Mouse (Mus musculus): Measurements from ENCODE around the gene Cutc. TPM values are rescaled to one million over a fixed set of nuclear protein-coding genes. Genes with fewer than 3 reads are reported as not detected.

Gene Cutc
- total RNA-seq, 4 experiments from 2014 or later: 13.9 to 15.8 (median 14.6) TPM

DNA sequence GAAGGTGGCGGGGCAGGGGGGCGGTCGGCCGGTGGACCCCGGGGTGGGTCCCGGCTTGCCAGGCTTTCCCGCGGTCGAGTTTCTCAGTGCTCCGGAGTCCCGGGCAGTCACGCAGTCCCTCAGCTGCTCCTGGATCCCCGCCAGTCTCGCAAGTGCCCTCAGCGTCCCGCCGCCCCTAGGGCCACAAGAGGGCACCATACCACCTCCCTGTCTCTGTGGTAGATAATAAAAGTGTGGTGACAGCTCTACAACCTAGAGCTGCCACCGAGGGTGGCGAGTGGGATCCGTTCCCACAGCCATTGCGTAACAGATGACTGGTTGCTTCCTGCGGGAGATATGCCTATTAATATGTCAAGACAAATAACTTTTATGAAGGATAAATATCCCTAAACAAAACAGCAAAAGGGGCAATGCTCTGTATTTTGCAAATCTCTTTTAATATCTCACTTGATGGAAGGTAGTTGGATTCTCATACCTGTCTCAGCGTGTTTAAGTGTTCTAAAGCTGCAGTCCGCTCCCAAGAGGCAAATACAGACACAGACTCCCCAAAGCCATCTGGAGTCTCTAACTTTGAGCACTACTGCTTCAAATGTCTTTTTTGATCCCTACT, 535 bp downstream of the Cutc start:
- DNase-seq (ENCODE audit: low spot score): peak; percentile 88

DNA sequence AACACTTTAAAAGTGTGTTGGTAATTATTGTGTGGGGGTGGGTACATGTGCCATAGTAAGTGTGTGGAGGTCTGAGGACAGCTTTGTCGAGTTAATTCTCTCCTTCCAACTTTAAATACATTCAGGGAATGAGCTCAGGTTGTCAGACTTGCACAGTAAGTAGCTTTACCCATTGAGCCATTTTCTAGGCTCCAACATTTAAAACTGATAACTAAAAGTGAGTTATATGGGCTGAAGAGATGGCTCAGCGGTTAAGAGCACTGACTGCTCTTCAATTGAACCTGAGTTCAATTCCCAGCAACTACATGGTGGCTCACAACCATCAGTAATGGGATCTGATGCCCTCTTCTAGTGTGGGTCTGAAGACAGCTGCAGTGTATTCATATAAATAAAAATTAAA, 1.4 kb downstream of the Cutc start:
- no peak for DNase-seq (ENCODE audit: low spot score)

DNA sequence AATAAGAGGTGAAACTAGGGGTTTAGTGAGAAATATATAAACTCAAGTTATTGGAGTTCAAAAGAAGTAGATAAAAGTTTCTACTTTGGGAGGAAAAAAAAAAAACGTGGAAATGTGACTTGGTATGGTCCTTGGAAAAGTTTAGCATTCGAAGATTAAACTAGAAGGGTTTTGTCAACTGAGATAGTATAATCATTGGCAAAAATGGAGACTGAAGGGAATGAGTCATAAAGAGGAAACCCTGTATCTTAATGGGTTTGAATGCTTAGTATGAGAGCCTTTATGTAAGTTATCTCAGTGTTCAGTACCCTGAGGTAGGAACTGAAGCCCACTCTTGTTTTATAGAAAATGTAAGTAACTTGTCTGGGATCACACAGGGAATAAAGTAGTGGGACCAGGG, 2.1 kb downstream of the Cutc start:
- DNase-seq (ENCODE audit: low spot score): no peak

DNA sequence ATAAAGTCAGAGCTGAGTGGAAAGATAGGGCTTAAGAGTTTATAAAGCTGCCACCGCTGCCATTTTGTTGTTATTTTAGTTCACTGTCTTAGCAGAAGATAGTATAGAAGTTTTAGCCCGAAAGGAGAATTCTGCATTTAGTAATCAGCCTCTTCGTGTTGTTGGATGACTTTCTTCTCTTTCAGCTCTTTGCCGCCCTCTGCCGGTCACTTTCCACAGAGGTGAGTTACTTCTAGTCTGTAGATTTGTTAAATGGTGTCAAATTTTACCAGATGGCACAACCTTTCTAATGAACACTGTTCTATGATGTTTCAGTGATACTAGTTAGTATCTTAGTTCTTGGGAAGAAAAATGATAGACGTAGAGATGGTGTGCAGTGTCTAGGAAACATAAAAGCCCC, 7.7 kb downstream of the Cutc start:
- peak; percentile 57 for DNase-seq (ENCODE audit: low spot score)

DNA sequence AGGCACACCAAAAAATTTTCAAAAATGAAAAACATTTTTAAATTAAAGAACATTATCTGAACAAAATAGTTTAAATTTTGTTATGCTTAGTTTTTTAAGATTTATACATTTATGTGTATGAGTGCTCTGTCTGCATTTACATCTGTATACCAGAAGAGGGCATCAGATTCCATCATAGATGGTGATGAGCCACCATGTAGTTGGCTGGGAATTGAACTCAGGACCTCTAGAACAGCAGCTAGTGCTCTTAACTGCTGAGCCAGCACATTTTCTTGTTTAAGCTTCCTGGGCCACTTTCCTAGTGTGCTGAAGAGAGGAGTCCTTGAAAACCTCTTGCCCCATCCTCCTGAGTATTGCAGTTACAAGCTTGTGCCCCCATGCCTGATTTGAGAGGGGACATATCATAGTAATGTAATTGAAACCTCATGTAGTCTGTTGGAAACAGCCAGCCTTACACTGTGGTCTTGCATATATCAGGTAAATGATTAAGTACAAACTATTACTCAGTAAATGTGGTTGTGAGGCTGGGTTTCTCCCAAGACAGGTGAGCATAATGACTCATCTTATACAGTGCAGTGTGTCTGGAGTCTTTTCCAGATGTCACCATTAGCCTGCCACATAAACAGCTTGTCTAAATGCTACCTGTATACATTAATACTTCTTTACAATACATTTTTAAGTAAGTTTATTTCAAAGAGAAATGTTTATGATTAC, 8.9 kb downstream of the Cutc start:
- no peak for DNase-seq (ENCODE audit: low spot score)

DNA sequence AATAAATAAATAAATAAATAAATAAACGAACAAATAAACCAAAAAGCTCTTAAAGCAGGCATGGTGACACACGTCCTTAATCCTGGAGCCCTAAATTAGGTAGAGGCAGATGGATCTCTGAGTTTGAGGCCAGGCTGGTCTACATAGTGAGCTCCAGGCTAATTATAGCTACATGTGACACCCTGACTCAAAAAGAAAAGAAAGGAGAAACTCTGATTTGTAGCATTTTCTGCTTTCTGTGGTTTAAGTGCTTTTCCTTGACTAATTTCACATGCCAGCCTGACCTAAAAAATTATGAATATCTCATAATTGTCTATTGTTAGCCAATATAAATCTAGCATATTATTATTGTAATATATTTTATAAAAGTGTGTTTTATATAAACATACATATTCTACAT, 9.6 kb downstream of the Cutc start:
- DNase-seq (ENCODE audit: low spot score): no peak

DNA sequence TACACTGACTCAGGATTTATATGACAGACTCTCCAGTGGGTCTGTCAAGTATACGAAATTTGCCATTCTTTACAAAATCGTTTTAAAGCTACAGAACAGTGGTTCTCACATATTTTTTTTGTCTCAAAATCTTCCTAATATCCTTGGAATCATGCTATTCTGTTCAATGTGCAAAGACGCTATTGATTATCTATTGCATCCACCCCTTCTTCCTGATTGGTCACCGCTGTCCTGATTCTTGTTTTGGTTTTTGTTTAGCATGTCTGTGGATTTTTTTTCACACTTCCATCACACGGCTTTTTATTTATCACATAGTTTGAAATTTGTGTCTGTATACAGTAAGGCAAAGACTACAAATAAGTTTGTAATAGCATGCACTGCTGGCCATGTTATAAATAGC, 13.7 kb downstream of the Cutc start:
- DNase-seq (ENCODE audit: low spot score): no peak

DNA sequence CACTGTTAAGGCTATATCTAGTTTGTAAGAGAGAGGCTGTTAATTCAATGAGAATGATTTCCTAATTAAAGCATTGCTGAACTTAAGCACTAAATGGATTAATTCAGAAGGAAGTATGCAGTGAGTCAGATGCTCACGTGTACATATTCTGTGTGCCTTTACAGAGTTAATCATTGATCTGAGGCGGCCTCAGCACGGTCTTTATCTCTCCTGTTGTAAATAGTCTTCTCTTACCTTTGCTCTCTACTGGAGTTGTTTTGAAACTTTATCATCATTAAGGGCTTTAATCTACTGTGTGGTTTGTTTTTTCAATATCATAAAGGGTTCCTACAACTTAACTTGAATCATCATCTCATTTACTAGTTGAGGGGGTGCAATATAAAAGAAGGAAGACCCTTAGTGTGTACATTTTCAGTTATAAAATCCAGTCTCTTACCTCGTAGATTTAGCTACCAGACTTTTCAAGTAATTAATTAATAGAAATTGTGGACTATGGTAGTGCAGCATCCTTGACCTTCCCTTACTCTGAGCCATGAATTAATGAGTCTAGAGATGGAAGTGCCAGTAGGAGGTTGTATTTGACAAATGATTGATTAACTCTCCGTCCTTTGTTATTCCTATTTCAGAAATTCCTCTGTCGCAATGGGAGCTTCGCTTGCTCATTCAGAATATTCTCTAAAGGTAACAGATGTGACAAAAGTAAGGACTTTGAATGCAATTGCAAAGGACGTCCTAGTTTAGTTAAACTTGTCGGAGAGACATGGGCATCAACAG, 14.9 kb downstream of the Cutc start:
- DNase-seq (ENCODE audit: low spot score): no peak

DNA sequence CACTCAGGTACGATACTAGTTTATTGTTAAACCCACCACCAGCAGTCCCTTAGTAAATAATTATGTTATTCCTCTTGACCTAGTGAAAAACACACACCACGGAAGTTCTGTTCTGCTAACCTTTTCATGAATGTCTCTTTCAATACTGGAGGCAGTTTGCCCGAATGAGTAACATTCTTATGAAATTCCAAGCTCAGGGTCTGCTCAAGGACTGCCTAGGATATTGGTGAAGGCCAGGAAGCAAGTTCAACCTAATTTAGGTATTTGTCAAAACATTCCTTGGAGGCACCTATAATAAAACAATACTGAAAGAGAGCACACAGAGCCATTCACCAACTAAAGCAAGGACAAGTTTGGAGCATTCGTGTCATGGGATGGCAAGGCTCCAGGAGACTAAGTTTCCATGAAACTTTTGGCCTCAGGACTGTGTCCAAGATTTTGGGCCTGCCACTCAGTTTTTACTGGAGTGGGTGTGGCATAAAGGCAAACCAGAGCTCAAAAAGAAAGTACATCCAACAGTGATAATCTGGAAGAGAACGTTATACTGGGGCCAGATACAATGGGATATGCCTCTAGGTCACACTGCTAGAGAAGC, 16.7 kb downstream of the Cutc start:
- no peak for DNase-seq (ENCODE audit: low spot score)

DNA sequence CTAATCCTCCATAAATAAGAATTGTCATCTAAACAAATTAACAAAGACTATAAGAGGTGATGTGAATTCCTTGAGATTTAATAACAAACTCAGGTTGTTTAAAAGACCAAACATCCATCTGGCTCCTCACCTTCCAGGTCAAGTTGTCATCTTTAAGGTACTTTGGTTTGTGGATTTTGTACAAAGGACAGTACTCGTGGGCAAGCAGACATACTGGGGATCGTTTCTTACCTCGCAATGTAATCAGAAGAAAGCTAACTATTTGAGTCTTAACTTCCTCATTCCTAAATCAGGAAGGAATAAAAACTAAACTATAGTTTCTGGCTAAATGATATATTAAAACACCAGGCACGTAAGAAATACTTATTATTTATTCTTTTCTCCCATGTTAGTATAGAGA, 17.8 kb downstream of the Cutc start:
- DNase-seq (ENCODE audit: low spot score): no peak

DNA sequence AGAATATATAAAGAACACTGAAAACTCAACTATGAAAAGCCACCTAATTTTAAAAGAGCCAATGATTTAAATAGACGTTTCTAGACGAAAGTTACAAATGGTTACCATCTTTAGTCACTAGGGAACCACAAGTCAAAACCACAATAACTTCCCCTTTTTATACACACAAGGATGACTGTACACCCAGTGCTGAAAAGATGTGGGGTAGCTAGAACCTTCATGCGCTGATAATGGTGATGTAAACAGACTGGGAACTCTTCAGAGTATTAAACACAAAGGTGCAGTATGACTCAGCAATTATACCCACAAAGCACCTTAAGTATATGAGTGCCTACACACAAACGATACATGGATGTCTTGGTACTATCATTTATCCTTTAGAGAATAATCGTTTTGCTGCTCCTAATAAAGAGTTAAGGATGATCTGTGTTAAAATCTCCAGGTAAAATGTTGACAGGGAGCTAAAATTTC, 18.7 kb downstream of the Cutc start:
- DNase-seq (ENCODE audit: low spot score): no peak

DNA sequence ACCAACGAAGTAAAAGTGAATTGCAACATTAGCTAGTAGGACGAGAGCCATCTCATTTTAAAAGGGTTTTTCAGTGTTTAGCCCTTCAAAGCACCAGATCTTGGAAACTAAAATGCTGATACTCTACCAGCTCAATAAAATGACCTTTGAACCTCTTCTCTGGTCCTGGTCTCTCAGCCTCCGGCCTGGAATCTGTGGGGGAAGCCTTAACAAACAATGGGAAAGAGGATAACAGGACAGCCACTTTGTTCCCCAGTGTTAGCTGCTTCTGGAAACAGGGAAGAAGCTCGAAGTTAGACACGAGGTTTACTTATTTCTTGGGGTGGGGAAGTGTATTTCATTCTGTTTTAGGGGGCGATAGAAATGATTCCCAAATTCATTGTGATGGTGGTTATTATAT, 19.5 kb downstream of the Cutc start:
- DNase-seq (ENCODE audit: low spot score): no peak

DNA sequence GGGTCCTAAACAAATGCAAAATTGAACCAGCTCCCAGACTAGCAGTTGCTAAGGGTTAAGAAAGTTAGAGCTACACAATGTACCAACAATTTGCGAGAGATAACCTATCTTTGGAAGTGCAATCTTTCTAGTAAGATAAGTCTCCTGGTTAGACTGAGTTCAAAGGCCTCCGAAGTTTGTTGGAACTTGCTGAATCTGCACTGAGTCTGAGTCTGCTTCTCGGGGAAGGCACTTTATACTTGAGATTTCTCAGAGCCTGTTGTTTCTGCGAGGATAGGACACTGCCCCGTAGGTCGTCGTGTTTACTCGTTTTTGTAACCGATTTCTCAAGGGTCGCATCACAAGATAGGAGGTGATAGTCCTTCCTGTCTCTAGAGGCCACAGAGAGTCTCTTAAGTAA, 22.6 kb downstream of the Cutc start:
- no peak for DNase-seq (ENCODE audit: low spot score)

DNA sequence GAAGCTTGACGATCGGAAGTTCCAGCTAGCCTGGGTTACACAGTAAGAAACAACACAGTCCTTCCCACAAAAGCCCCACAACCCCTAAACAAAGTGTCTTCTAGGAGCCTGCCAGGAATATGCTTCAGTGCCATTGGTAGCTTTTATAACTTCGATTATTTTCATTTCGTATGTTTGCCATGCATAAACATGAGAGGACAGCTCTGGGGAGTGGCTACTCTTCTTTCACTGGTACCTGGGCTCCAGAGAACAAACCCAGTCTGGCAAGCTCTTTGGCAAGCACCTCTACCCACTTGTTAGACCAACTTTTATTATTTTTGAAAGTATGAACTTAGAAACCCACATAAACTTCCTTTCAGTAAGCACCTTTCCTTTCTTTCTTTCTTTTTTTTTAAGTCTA, 23.8 kb downstream of the Cutc start:
- no peak for DNase-seq (ENCODE audit: low spot score)

DNA sequence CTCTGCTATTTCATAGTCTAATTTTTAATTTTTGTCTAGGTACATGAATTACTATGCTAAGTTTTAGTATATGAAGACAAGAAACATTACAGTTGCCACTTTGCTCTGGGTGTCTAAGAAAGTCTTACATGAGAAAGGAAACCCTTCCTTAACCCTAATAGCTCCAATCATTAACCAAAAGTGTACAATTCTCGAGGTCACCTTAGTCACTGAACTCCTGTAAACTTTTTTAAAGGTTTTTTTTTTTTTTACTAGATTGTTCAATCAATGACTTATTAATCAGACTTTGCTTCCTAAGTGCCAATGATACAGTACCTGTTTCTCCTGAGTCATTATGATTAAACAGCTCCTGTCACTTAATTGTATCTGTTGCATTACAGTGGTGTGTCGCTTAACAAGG, 24.5 kb downstream of the Cutc start:
- DNase-seq (ENCODE audit: low spot score): no peak

DNA sequence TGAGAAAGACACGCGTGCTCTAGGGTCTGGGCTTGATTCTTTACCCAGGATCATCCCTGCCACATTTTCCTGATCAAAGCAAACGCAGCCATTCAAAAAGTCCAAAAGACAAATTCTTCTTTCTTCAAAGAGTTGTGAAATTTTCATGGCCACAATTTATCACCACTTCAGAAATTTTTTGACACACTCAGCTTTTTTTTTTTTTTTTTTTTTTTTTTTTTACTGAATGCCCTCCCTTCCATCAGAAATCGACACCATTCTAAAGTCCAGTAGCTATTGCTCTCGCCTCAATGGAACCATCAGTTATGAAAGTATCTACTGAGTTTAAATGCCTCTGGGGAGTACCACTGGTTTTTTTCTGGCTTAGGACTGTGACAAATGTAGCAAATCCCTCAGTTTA, 27.6 kb downstream of the Cutc start:
- no peak for DNase-seq (ENCODE audit: low spot score)

DNA sequence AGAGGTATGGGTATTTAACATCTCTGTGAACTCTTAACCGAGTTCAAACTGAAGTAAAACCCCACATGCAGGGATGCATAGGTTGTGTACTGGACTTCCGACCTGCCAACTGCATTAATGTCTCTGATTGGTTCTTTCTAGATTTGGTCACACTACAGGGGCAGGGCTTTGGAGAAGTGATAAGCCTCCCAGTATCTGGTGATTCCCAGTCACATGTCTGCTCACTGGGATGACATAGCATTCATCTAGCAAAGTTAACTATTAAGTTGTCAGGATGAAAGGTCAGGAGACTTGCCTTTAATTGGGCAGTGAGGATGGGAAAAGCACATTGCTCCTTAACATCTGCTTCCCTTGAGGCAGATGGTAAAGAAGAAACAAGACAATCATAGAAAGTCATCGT, 29.2 kb downstream of the Cutc start, which contains the start of gene Abcc2:
Gene Abcc2, plus strand, starts transcription at position 213 of the 400 bp plus-strand sequence.
- no peak for DNase-seq (ENCODE audit: low spot score)

DNA sequence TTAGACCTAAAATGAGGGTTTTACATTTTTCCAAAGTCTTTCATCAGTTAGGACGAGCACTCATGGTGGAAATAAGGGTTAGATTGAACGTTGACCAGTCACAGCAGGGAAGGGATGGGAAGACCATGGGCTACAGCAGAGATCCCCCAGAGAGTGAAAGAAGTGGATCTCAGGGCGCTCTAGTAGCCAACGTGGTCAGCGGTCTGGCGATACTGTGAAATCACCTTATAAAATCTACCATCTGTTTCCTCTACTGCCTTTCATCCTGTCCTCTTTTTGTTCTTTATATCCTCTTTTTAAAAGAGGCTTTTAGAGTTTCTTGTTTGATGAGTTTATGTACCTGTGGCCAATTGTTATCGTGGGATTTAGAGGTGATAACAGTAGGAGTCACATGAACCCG, 32.0 kb downstream of the Cutc start:
- DNase-seq (ENCODE audit: low spot score): no peak

DNA sequence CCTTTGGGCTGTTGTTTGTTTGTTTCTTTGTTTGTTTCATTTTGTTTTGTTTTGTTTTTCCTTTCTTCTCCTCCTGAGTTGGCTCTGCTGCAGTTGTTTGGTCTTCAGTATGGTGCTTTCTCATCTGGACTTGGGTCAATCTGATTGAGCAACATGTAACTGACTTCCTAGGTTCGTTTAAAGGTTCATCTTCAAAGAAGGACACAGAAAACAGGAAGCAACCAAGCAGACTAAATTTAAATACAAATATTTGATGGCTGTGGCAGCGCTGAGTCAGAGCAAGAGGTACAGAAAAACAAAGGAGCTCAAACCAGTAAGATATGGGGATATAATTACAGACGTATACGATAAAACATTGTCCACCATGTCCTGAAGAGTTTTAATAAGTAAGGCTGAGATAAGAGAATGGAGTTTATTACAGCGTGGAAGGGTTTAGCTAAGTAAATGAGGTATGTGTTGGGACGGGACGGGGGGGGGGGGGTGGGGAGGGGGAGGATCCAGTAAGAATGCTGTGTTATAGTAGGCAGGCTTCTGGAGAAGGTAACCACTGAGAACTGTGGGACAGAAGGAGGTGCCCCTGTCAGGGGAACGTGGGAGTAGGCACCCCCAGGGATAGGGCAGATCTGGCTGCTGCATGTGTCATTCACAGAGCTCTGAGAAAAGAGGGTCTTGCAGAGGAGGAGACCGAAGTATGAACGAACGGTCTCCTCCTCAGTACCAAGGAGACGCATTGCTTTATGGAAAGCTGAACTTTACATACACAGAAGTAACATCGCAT, 33.6 kb downstream of the Cutc start:
- DNase-seq (ENCODE audit: low spot score): no peak

DNA sequence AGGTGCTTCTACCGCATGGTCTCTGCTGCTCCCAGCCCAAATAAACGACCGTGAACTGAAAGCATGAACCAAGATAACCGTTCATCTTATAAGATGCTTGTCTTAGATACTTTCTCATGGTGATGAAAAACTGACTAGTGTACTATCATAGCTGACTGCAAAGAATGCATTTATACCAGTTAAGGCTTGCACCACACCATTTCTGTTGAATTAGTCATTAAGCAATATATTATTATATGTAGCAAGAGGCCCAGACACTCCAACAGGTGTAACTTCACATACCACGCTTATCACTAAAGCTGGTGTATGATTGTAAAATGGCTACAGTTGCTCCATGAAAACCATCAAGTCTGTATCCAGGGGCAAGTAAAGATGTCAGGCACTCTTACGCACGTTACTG, 37.0 kb downstream of the Cutc start:
- DNase-seq (ENCODE audit: low spot score): no peak

DNA sequence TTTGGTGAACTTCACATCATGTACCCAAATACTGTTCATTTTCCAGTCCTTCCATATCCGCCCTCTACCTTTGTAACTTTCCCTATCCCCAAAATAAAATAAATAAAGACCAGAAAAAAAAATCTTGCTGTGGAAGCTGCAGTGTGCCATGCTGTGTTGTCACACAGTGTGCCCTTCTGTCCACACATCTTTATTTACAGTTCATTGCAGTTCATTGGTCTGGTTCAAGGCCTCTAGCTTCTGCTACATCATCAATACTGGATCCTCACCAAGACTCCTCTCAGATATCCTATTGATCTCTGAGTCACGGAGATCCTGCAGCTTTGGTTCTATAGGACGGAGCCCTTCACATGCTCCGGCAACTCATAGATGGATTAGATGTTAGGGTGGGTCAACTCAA, 39.7 kb downstream of the Cutc start:
- DNase-seq (ENCODE audit: low spot score): no peak

DNA sequence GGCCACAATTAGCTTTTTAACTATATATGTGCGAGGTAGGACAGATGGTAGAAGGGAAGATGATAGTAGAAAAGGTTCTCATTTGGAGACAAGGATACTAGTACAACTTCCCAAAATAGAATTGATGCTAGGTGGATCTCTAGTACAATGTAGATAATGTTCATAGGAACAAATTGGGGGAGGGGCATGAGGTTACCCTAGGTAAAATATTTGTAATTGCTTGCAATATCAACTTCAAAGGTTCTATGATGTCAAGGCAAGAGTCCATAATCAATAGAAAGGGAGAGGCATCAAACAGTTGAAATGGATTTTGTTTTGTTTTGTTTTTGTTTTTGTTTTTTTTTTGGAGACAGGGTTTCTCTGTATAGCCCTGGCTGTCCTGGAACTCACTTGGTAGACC, 41.2 kb downstream of the Cutc start:
- no peak for DNase-seq (ENCODE audit: low spot score)
